Mouse (Mus musculus) C2C12 (cell line): ENCODE data around the gene Capns2.

ENCODE experiments used
- CEBPB ChIP-seq: IDR thresholded peaks from one replicate; pipeline ENCODE4 v1.6.1; 2011; ENCODE audit warnings: low read depth, mild to moderate bottlenecking, control low read depth, moderate library complexity
- CTCF ChIP-seq: IDR thresholded peaks from one replicate; pipeline ENCODE4 v1.5.1; 2011; ENCODE audit not compliant: control insufficient read depth, insufficient read depth, insufficient read length
- FOSL1 ChIP-seq: IDR thresholded peaks from one replicate; pipeline ENCODE4 v1.8.0; 2011; ENCODE audit warnings: mild to moderate bottlenecking, low read length; ENCODE audit not compliant: poor library complexity, insufficient read depth, severe bottlenecking
- MAX ChIP-seq: IDR thresholded peaks from one replicate; pipeline ENCODE4 v1.6.1; 2011; ENCODE audit warnings: mild to moderate bottlenecking, control low read depth
- MYOD1 ChIP-seq: IDR thresholded peaks from one replicate; pipeline ENCODE4 v1.6.1; 2011; ENCODE audit warnings: low read depth; ENCODE audit not compliant: control insufficient read depth, insufficient read length
- MYOG ChIP-seq: IDR thresholded peaks from one replicate; pipeline ENCODE4 v1.6.1; 2011; ENCODE audit not compliant: control insufficient read depth, insufficient read length; ENCODE audit errors: extremely low read depth
- USF1 ChIP-seq: IDR thresholded peaks from one replicate; pipeline ENCODE4 v1.6.1; 2011; ENCODE audit warnings: low read depth, mild to moderate bottlenecking, control low read depth, moderate library complexity

DNA sequence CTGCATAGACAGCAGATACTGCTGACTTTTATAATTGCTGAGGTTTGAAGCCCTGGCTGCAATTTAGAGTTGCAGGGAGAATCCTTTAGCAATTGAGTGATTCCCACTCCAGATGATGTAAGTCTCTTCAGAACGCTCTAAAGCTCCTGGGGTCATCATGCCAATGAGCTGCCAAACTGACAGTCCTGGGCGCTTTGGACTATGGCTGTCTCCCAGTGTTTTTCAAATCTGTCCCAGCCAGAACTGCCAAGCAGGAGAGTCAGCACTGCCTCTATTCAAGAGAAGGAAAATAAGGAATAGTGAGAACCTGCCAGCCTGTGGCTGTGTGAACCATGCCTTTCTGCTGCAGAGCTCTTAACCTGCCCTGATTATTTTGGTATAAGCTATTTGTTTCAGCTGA is 1.8 kb downstream of the Capns2 start:
- TF ChIP-seq USF1 = no peak
- no peak for TF ChIP-seq CTCF
- no peak for TF ChIP-seq MAX
- no peak for TF ChIP-seq MYOD1
- TF ChIP-seq FOSL1 = no peak
- no peak for TF ChIP-seq CEBPB
- TF ChIP-seq MYOG = no peak
